Comparison of ENCODE assay signal across 14 mouse cellular contexts in the genomic region with DNA sequence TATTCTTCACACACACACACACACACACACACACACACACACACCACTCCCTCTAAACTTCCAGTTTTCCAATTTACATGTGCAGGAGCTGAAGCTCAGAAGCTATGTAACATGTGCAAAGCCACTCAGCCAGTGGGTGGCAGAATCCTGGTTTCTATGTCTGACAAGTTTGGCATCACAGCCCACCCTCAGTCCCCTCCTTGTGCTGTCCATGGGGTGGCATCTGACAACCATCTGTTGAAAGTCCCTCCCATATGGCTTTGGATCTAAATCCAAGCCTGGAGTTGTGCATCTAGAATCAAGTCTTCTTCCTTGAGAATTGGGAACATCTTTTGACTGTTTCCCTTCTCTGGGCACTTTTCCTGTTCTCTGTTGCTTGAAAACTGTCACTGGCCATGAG.
A peak's percentile ranks its signal among the peaks of the same experiment; 100 is the strongest.
DNase-seq lines count a peak whose midpoint lies in the region; ATAC-seq lines count a peak whose summit lies in the region.
"Had no signal": no experiment of that assay in that cellular context is flagged by ENCODE, and none has a peak within 500 bp of the region (broad histone marks: within the 10 kb centered on the region; RNA-seq: fewer than 3 reads in every experiment).

No protein-coding gene starts in this region.

- no peaks in the 10 kb centered on the region for H3K9me3 ChIP-seq in forebrain, embryonic 16.5 days (ENCODE audit: control insufficient read depth, low read length)
- no peaks in the 10 kb centered on the region for H3K9me3 ChIP-seq in forebrain, embryonic 12.5 days
- H3K9me3 ChIP-seq: embryonic facial prominence, embryonic 12.5 days; limb, embryonic 13.5 days; midbrain, embryonic 12.5 days had no signal

- no peaks in the 10 kb centered on the region for H3K4me1 ChIP-seq in forebrain, embryonic 16.5 days (replicated peaks; ENCODE audit: control insufficient read depth, insufficient read depth, low read length)
- H3K4me1 ChIP-seq in forebrain, embryonic 12.5 days: no peaks in the 10 kb centered on the region
- H3K4me1 ChIP-seq: embryonic facial prominence, embryonic 12.5 days; limb, embryonic 13.5 days; midbrain, embryonic 12.5 days had no signal

- no peak overlapping the region for H3K4me2 ChIP-seq in forebrain, embryonic 16.5 days (ENCODE audit: low read length)
- H3K4me2 ChIP-seq in forebrain, embryonic 12.5 days: no peak overlapping the region
- H3K4me2 ChIP-seq: embryonic facial prominence, embryonic 12.5 days; limb, embryonic 13.5 days; midbrain, embryonic 12.5 days had no signal

- ATAC-seq in forebrain, embryonic 16.5 days: peak; percentile 66
- no peak for ATAC-seq in forebrain, embryonic 12.5 days (ENCODE audit: low FRiP score)

- H3K27ac ChIP-seq in forebrain, embryonic 16.5 days (ENCODE audit: low read length): no peak overlapping the region
- no peak overlapping the region for H3K27ac ChIP-seq in forebrain, embryonic 12.5 days
- H3K27ac ChIP-seq: embryonic facial prominence, embryonic 12.5 days; limb, embryonic 13.5 days; midbrain, embryonic 12.5 days had no signal

- H3K9ac ChIP-seq in forebrain, embryonic 16.5 days (replicated peaks; ENCODE audit: low read depth, low read length): no peak overlapping the region
- H3K9ac ChIP-seq in forebrain, embryonic 12.5 days: no peak overlapping the region
- H3K9ac ChIP-seq: embryonic facial prominence, embryonic 12.5 days; limb, embryonic 13.5 days; midbrain, embryonic 12.5 days had no signal

- H3K27me3 ChIP-seq in forebrain, embryonic 16.5 days (replicated peaks; ENCODE audit: control insufficient read depth, insufficient read depth, low read length): no peaks in the 10 kb centered on the region
- no peaks in the 10 kb centered on the region for H3K27me3 ChIP-seq in forebrain, embryonic 12.5 days
- H3K27me3 ChIP-seq: embryonic facial prominence, embryonic 12.5 days; limb, embryonic 13.5 days; midbrain, embryonic 12.5 days had no signal

- intact Hi-C loops in gastrocnemius, postnatal 36 days (cut with DNase I): no loop called here

- H3K36me3 ChIP-seq in forebrain, embryonic 16.5 days (ENCODE audit: control insufficient read depth, insufficient read depth): no peaks in the 10 kb centered on the region
- H3K36me3 ChIP-seq in forebrain, embryonic 12.5 days (replicated peaks): no peaks in the 10 kb centered on the region
- H3K36me3 ChIP-seq: embryonic facial prominence, embryonic 12.5 days; limb, embryonic 13.5 days; midbrain, embryonic 12.5 days had no signal

- H3K4me3 ChIP-seq in forebrain, embryonic 16.5 days (replicated peaks; ENCODE audit: low read length): no peak overlapping the region
- no peak overlapping the region for H3K4me3 ChIP-seq in forebrain, embryonic 12.5 days (replicated peaks)
- H3K4me3 ChIP-seq: embryonic facial prominence, embryonic 12.5 days; limb, embryonic 13.5 days; midbrain, embryonic 12.5 days had no signal

- peak; percentile 53 to 67 for DNase-seq in frontal cortex, adult 2 months (ENCODE audit: extremely low spot score in 1 of 2, low spot score in 1 of 2)
- DNase-seq in layer of hippocampus, adult 9-11 months: peak; percentile 62
- DNase-seq in right cerebral cortex, postnatal 10 days (ENCODE audit: low spot score in 2 of 2): peak; percentile 66 to 78
- DNase-seq in liver: no peak
- DNase-seq in gastrocnemius, postnatal 36 days: no peak
- DNase-seq: cerebellum, adult 8-10 months; heart, postnatal 4 days; kidney, postnatal 36 days; thymus, postnatal 36 days had no signal

Comparison
In these comparisons a context has a peak if more than half of its experiments do, and no peak if none do; other contexts are left out.
1. DNase-seq: peak in frontal cortex, adult 2 months (2 of 2), layer of hippocampus, adult 9-11 months (single experiment) and right cerebral cortex, postnatal 10 days (2 of 2); none in liver (single experiment) and gastrocnemius, postnatal 36 days (0 of 2).